Mouse (Mus musculus): ENCODE data around the gene Fam92b.

Gene Fam92b

DNA sequence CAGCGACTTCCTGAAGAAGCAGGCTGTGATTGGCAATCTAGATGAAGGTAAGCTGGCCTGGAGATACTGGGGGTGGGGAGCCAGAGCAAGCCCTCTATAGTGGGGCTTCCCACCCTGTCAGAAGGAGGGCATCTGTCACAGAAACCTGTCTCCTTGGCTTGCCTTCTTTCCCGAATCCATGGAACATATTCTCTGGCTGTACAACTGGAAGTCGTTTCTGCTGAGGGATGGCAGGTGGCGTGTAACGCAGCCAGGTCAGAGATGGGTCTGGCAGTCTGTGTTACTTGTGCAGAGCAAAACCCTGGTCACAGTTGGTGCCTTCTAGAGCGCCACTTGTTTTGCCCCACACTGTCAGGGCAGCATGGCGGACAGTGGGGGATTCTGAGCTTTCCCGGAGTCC lies 16.9 kb downstream of the Fam92b start:
- in situ Hi-C loops (cut with MboI, MseI): loop anchor here (10.0 kb wide), 1 partner anchor 1124 kb away; no protein-coding TSS in a partner anchor

DNA sequence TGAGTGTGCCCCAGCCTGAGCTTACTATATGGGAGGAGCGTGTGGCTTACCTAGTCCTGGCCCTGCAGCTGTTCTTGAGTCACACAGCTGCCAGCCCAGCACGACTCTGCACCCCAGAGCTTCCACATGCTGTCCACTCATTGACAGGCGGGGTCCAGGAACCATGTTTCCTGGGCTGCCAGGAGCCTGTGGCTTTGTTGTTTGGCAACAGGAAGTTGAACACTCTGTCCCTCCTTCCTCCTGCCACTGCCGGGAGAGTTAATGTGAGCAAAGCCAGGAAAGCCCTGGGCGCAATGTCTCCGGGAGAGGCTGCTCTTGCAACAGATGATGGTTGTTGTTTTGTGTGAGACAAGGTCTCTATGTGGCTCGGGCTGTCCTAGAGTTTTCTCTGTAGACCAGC lies 24.6 kb downstream of the Fam92b start:
- in situ Hi-C loops (cut with MboI, MseI): no loop called here

DNA sequence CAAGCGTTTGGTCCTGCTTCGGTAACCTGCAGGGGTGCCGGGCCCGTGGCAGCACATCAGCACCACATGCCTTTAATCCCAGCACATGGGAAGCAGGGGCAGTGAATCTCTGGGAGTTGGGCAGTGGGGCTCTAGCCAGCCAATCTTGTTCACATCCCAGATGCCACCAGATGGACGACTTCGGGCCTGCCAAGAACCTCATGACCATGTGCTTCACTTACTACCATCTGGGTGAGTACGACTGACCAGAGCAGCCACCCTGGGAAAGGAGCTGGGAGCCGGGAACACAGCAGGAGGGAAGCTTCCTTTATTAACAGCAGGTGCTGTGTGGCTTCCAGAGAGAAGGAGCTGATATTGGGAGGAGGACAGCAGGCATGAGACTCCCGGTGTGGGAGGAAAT lies 26.1 kb downstream of the Fam92b start:
- in situ Hi-C loops (cut with MboI, MseI): no loop called here

DNA sequence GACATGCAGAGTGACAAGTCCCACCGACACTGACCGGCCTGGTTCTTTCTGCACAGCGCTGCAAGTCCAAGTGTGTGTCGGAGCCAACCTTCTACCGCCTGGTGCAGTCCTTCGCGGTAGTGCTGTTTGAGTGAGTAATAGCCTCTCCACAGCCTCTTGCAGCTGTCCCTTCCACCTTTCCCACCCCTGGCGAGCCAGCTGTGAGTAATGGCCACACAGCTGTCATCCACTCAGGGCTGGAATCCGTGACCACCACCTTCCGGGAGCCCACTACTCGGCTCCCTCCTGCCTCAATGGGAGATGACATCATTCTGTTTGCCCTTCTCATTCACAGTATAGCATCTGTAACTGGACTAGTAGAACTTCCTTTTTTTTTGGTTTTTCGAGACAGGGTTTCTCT lies 27.2 kb downstream of the Fam92b start:
- in situ Hi-C loops (cut with MboI, MseI): no loop called here

DNA sequence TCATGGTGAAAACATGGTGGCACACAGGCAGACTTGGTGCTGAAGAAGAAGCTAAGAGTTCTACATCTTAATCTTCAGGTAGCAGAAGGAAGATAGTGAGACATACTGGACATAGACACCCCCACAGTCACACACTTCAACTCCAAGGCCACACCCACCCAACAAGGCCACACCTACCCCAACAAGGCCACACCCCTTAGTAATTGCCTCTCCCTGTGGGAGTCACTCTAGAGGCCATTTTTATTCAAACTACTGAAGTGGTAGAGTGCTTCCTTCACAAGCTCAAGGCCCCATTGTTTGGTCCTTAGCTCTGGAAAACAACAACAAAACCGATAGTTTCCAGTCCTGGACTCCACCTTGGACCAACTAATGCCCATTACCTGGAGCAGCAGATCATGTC lies 31.2 kb downstream of the Fam92b start:
- in situ Hi-C loops (cut with MboI, MseI): no loop called here

DNA sequence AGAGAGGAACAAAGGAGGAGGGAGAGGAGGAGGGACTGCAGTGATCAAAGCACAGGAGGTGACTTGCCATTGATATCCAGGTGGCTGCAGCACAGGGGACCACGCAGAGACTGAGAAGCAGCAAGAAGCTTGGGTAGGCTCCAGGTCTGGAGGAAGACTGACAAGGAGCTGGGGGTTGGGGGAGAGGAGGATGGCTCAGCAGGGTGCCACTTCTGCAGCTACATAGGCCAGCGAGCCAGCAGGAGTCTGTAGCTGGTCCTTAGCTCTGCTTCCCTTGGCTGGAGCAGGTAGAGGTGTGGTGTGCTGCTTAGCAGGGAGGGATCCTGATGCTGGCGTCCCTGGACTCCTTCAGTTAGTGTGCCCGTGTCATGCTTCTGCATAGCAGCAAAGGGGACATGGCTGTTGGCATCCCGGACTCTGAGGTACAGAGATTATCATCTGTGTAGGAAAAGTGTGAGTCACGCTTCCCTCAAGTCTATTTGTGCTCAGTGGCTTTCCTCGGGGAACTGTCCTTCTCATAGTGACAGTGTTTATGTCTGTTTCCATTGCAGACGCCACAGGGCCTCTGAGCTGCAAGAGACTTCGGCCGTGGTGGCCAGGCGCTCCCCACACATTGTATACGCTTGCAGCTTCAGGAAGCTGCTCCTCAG lies 32.5 kb downstream of the Fam92b start:
- in situ Hi-C loops (cut with MboI, MseI): no loop called here

DNA sequence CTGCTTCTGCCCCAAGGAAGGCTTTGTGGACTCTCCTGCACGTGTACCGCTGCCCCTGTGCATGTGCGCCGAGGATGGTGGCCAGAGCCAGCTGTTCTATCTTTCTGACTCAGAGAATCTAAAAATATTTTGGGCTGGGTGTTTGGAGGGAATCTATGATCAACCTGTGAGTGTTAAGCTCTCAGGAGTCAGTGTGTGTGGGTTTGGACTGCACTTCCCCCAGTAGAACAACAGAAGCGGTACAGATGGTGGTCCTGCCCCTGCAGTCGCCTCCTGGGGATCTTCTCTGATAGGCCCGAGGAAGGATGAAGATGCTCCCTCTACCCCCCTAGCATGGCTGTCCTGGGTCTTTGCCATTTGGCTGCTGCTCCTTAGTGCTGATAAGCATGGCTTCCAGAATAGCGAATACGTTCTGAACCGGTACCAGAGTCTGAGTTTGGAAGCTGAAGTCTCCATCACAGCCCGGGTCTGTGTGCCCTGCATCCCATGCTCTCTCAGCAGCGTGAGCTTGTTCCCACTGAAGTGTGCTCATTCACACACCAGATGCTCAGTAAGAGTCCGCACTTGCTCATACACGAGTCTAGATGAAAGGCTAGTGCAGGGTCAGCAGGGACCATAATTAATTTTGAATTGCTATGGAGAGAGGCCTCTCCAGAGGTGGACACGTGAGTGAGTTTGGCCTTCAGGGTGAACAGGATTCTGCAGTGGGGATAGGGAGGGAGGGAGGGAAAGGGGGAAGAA lies 33.2 kb downstream of the Fam92b start:
- in situ Hi-C loops (cut with MboI, MseI): no loop called here

DNA sequence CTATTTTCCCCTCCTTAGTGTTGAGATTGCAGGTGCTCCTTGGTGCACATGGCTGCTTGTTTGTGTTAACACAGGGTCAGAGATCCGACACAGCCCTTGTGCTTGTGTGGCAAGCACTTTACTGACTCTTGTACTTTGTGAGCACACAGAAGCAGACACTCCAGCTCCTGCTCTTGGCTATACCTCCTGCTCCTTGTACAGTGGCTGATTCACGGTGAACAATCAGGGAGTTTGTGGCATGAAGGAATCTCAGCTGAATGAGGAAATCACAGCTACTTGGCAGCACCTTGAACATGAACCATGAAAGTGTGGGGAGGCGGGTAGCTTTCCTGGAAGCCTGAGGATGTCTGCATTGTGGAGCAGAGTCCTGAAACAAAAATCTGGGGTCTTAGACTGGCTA lies 36.5 kb downstream of the Fam92b start:
- in situ Hi-C loops (cut with MboI, MseI): no loop called here

DNA sequence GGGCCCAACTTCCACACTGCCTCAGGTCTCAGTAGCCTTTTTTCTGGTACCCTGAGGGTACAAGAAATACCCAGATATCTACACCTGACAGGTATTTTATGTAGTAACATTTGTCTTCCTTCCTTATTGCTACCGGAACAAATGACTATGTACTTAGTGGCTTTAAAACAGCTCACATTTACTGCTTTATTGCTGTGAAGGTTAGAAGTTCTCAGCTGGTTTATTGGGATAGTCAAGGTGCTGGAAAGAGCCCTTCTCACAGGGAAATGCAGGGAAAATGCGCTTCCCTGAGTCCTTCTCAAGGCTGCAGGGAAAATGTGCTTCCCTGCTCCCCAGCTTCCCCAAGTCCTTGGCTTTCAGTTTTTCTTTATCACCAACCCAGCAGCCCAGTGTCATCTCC lies 38.3 kb downstream of the Fam92b start:
- in situ Hi-C loops (cut with MboI, MseI): no loop called here

DNA sequence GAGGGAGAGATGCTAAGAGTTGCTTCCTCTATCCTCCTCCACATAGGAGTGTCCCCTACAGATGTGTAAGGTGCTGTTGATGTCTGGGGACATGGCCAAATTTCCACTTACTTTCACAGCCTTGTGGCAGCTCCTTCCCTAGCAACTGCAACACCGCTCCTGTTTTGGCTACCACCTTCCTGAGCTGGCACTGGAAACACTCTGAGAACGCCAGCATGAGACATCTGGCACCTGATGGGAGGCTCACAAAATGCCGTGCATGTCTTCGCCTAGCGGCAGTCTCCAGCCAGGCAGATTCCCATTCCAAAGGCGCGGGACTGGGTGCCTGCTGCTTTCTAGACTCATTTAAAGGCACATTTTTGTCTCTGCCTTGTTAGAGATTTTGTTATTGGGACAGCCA lies 40.6 kb downstream of the Fam92b start:
- in situ Hi-C loops (cut with MboI, MseI): no loop called here

DNA sequence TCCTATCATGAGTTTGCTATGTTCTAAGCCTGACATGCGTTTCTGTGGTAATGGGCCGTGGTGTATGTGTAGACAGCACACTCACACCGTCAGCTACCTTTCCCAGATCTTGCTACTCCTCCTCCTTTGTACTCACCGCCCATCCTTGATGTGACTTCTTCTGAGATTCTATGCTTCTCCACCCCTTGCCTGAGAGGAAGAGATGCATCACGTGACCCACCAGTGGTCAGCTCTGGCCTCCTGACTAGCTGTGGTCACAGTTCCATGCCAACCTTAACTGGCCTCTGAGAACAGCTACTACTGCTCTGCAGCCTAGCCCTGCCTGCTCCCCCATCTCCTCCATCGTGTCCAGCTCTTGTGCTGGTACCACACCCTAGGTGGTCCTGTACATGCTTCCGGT lies 41.6 kb downstream of the Fam92b start:
- in situ Hi-C loops (cut with MboI, MseI): no loop called here

DNA sequence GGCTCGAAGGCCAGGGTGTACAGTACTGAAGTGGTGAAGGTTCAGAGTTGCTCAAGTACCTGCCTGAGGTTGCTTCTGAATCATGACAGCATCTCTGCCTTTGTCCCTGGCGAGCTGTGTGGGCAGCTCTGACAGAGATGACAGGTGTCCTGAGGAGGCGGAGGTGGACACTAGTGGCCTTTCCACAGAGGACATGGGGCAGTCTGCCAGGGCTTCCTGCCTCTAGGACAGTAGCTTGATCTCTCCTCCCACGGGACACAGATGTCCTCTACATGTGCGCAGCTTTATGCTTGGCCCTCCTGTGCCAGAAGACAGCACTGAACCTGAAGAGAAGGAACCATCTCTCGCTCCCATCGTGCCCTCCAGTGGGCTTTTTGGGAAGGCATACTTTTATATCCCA lies 44.1 kb downstream of the Fam92b start:
- in situ Hi-C loops (cut with MboI, MseI): no loop called here

DNA sequence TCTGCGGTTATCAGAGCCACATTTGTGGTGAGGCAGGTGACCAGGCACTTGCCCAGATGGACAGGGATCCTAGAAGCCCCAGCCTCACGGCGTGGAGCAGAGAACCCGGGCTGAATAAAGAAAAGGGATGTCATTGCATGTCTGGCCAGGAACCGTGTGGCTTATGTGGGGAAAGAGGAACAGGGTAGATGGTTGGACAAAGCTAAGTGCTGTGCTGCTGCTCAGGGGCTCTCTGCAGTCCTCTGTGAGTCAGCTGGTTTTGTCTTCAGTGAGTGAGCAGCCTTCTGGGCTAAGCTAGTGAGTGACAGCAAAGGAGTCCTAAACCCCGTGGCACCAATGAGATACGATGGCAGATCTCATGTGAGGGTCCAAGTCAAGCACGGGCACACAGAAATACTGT lies 46.1 kb downstream of the Fam92b start:
- in situ Hi-C loops (cut with MboI, MseI): no loop called here

DNA sequence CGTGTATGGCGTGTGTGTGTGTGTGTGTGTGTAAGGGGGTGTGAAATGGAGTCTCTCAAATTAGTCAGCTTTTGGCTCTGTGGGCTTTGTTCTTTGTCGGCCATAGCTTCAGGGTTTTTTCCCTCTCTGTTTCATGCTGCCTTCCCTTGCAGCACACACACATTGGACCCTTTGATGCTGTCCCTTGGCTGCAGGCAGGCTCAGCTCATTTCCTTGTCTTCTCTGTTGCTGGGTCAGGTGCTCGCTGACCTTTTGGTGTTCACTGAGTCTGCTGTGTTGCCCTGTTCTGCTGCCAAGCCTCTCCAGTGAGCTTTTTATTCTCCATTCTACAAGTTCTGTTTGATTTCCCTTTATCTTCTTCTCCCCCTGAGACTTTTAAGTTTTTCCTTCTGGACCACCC lies 47.7 kb downstream of the Fam92b start:
- in situ Hi-C loops (cut with MboI, MseI): no loop called here

DNA sequence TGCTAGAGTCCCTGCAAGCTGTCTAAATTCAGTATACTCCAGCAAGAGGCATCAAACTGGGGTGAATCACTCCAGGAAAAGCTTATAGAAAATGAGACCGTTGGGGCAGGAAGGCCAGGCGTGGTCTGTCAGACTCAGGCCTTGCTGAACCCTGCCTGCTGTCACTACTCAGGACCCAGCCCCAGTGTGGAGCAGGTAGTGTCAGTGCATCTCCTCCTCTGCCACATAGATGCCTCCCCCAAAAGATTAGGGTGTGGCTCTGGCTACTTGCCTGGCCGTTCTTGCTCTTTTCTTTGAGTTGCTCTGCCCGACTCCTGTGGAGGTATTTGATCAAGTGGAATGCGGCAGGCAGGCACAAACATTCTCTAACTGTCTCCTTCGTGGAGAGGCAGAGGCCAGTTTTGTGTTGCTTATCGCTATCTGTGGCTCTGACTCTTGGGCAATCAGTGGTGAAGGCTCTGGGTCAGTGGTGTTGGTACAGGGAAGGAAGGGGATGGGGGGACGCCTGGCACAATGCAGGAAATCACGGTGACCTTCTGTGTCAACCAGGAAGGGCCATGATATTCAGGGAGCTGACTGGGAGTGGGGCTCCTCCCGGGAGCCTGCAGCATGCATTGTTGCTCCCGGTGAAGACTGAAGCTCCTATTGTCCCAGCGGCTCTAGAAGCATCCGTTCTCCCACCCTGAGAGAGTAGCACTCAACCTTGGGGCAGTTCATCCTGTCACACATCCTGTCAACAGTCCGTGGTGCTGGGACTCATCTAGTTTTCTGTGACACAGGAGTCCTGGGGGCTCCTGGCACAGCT lies 50.7 kb downstream of the Fam92b start:
- in situ Hi-C loops (cut with MboI, MseI): no loop called here

DNA sequence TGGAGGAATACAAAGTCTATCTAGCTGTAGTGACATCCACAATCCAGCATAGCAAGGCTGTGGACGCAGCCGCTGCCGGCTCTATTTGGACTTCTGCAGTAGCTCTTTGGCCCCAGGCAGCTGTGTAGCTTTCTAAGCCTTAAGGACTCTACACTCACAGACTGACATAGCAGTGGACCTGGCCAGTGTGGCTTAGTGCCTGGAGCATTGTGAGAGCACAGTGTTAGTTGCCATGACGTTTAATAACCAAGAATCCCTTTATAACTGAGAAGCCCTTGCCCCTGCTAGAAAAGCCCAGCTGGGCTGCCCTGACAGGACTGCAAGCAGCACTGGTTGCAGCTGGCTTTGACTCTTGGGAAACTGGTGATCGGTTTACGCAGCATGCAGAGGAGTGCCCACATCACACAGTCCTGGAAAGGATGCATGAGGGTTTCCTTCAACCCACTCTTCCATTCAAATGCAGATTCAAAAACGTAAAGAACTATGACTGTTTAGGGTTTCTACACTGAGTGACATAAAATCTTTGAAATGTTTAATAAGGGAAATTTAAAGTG lies 52.4 kb downstream of the Fam92b start:
- in situ Hi-C loops (cut with MboI, MseI): no loop called here

DNA sequence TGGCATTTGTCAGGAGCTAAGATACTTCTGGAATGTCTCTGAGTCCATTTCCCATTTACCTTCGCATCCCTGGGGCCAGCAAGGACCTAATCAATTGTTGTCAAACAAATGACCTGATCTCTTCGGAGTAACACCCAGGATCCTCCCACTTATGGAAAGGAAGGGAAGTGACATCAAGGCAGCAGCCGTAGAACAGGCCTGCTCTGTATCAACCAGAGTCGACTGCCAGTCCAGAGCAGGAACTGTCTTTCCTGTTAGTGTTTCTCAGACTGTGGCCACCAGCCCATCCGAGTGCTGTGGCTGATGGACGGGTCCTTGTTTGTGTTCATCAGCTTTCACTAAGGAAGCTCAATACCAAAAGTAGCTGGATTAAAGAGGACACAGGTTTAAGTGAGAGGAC lies 53.0 kb downstream of the Fam92b start:
- in situ Hi-C loops (cut with MboI, MseI): no loop called here

DNA sequence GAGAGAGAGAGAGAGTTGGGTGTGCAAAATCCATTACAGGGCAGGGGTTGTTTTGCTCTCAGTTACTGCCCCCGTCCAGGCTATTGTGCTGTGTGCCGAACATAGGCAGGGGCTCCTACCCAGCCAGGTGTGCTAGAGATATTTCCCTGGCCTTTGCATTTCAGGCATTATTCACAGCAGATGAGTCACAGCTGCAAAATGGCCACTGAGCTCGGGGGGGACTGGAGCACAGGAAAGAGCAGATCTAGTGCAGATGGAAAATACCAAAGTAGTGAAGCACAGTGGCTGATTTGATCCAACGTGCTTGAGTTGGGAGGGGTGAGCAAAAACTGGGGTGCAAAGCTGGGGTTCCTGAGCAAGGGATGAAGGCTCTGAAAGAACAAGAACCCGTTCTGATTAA lies 56.3 kb downstream of the Fam92b start:
- in situ Hi-C loops (cut with MboI, MseI): no loop called here

DNA sequence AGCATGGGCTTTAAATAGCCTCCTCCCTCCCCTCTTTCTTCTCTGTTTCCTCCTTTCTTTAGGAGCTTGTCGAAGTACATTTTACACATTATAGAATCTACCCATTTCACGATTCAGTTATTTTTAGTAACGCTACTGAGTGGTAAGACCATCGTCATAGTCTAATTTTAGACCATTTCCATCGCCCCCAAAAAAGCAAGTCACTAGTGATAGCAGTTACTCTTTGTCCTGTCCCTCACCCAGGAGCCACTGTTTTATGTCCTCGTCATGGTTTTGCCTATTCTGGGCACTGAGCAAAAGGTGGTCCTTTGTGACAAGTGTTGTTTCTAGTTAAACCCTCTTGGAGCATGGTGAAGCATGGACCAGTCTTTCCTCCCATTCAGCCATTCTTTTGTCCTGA lies 57.3 kb downstream of the Fam92b start:
- in situ Hi-C loops (cut with MboI, MseI): no loop called here

DNA sequence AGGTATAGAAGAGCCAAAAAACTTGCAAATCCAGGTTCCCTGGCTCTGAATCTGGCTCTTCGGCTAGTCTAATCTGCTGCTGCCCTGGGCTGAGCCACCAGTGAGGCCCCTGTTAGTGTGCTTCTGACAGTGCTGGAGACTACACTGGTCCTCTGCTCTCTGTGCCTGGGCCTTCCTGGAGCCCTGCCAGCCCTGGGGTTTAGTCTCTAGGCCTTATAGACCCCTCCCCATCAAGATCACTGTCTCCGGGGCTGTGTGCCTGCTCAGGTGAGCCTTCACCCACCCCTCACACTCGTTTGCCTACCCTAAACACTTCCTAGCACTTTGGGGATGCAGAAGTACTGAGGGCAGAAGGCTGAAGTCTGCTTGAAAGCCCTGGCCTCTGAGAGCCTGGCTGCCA lies 57.8 kb downstream of the Fam92b start:
- in situ Hi-C loops (cut with MboI, MseI): no loop called here

DNA sequence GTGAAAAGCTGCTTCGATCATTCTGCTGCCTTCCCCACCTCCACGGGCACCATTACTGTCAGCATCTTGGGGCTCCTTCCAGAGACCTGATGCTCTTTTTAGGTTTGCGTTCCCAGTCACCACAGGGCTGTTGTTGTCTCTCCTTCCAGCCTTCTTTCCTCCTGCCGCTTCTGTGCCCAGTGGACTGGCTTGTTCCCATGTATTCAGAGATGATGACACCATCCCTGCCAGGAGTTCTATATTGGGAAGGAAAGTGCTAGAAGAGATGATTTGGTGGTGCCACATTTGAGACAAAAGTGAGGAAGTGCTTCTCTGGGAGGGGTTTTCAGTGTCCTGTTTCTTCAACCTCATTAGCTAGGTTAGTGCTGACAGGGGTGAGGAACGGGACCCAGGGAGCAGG lies 58.4 kb downstream of the Fam92b start:
- in situ Hi-C loops (cut with MboI, MseI): no loop called here

DNA sequence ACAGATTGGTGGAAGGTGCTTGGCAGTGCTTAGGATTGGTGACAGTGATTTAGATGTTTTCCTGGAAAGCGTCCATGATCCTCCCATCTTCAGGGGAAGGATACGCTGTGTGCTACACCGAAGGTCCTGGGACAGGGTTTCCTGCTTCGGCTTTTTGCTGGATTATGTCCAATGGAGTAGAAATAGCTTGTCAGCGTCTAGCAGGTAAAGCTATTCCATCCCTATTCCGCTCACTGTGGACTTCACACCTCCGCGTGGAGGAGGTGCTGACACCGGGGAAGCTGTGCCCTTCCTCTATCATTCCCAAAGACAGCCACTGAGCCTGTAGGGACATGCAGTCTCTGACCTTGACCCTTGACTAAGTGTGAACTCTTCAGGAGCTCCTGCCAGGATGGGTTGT lies 59.1 kb downstream of the Fam92b start:
- in situ Hi-C loops (cut with MboI, MseI): no loop called here

DNA sequence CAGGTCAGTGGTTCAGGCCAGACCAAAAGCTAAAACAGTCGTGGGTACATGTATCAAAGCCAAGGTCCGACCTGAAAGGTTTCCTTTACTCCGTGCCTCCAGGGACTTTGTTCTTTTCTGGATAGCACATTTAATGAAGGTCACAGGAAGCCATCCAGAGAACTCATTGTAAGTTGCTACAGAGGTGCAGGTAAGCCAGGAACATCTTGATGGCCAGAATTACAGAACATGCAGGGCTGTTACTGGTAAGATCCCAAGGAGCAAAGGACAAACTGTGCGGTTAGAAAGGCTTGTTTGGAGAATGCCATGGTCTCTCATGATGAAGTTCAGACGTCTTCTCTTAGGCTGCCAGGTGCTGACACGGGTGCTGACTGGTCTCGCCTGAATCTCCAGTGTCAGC lies 60.7 kb downstream of the Fam92b start:
- in situ Hi-C loops (cut with MboI, MseI): no loop called here

Measured in regulatory T cell (primary cell).